Mouse (Mus musculus) testis, adult 10 weeks (tissue): ENCODE measurements around the gene Suz12. TPM values are rescaled to one million over a fixed set of nuclear protein-coding genes. Genes with fewer than 3 reads are reported as not detected.

Experiments
- polyA plus RNA-seq: library from polyadenylated mRNA; stranded (reverse); fragments of 350-450 nt; fragmentation: Illumina TruSeq; extraction: RNeasy Lipid Tissue Mini Kit (QIAGEN cat#74804); gene quantifications from one replicate; pipeline ENCODE4 v1.2.3, GENCODE M21; 2014; ENCODE audit warnings: low read depth, low replicate concordance

Suz12 gene
- 77.6 TPM for polyA plus RNA-seq

DNA sequence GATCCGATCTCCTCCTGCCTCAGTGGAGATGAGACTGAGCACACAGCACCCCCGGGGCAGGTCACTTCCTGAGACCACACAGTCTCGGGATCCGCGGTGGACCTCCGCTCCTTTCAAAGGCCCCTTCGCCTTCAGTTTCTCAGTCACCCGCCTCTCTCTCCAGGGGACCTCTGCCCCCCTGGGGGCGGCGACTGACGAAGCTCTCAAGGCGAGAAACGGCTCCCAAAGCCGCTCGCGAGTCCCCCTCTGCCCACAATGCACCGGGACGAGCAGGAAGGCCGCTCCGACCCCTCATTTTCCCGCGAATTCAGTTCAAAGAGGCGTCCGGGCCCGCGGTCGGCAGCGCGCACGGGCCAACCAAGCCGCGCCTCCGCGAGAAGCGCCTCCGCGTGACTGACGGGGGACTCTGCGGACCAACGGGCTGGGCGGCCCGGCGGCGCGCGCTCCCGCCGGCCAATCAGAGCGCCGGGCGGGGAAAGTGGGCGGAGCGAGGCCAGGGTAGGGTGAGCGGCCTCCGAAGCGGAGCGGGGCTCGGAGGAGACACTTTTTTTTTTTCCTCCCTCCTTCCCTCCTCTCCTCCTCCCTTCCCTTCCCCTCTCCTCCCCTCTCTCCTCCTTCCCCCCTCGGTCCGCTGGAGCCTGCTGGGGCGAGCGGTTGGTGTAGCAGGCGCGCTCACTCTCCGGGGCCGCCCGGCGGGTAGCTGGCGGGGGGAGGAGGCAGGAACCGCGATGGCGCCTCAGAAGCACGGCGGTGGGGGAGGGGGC, at the start of gene Suz12:
Gene Suz12 (plus strand): TSS at position 515 of the 764 bp plus-strand sequence.

DNA sequence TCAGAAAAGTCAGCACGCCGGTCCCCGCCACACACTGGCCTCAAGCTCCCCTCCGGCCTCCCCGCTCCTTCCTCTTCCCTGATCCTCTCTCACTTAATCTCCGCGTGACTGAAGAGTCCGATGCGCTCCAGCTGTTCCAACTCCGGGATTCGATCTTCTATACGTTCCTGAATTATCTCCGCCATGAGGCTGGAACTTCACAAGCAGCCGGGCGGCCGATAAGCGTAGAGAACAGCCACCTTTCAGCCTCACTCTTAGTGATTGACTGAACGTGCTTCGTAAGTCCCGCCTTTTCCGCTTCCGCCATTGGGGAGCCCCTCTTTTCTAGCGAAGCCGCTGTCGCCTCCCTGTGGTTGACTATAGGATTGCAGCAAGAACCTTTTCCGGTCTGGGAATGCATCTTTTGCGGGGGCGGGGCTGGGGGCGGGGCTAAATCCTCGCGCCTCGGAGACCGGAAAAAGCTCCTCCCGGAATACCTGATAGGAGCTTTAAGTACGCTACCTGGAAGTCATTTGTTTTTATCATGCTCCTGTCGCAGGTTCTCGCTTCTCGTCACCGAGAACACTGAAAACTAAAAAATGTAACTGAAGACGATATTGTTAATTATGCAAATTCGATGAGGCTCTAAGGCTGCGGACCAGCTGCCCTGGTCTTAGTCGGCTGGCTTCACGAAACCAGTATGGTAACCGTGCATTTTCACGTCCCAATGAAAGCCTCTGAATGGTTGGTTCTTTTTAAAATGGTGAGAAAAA, 30.6 kb upstream of the Suz12 start, which contains the start of gene Utp6:
Gene Utp6 (minus strand): TSS at position 266 of the 752 bp plus-strand sequence.

DNA sequence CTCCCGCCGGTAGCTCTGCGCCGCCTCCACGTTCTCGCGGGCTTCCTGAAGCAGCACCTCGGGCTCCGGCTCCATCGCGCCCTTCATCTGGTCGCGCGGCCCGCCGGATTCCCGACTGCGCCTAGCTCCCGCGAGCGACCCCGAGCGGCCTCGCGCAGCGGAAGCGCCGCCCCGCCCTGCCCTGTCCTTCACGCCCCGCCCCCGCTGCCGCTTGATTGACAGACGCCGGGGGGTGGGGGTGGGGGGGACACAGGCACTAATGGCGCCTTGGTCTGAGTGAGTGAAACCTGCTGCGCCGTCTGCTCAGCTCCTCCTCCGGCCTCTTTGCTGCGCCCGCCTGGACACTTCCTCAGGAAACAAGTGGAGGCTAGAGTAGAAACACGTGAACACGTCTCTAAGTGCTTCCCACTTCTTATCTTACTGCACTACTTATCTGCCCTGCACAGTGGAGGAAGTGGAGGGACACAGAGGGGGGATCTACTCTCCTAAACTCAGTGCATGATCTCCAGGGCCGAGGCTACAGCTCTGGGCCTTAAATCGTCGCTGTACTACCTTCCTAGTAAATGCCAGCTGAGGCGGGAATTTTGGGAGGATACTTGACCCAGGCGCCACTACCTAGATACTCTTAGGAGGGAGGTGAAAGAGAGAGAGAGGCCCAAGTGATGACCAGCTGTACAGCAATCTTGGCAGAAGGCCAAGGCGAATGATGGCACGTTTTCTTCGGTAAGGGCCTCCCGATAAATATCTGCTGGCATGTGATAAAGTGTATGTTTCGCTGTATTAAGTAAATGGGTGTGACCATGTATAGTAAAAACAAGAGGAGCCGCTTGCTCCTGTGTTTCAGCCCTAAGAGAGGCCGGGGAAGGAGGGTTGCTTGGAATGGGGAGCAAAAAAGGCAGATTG, 88.2 kb downstream of the Suz12 start, which contains the start of gene Crlf3:
Gene Crlf3 (minus strand): TSS at position 166 of the 903 bp plus-strand sequence.

Other genes with a start within 250 kb of the Suz12 start
- gene Utp6, start 30.7 kb upstream of the Suz12 start, polyA plus RNA-seq, result 16.8 TPM
- gene Crlf3, start 87.9 kb downstream of the Suz12 start, polyA plus RNA-seq, result 10.8 TPM
- 11.1 TPM for gene Atad5, start 96.3 kb downstream of the Suz12 start, polyA plus RNA-seq
- gene Tefm, start 149.1 kb downstream of the Suz12 start, polyA plus RNA-seq, result 10.3 TPM
- gene Adap2, start 161.0 kb downstream of the Suz12 start, polyA plus RNA-seq, result 0.60 TPM
- 3.6 TPM for gene Rnf135, start 190.7 kb downstream of the Suz12 start, polyA plus RNA-seq
- gene Rhot1, start 215.9 kb downstream of the Suz12 start, polyA plus RNA-seq, result 156 TPM